Mouse (Mus musculus): ENCODE measurements at regions not wholly inside any gene's neighbourhood (a gene's known extent, or its start where the extent isn't known, plus 50 kb on each side); places are given as distances from the start of the nearest gene placed in this dataset.
A peak's percentile ranks its signal among the peaks of the same experiment; 100 is the strongest.

- H3K4me1 ChIP-seq, result 0 out of 2 replicates have a peak, but pooled peaks cover 4% of the 10 kb centered on the region
- no peak overlapping the region for H3K27ac ChIP-seq (replicated peaks)
- H3K36me3 ChIP-seq, result no peaks in the 10 kb centered on the region
- no peaks in the 10 kb centered on the region for H3K9me3 ChIP-seq (replicated peaks)
- H3K4me2 ChIP-seq, result no peak overlapping the region
- no peak overlapping the region for H3K9ac ChIP-seq (replicated peaks)
- no peak overlapping the region for H3K4me3 ChIP-seq (replicated peaks)
- no peak for ATAC-seq (ENCODE audit: low FRiP score)
- 0 out of 2 replicates have a peak, but pooled peaks cover 3% of the 10 kb centered on the region for H3K27me3 ChIP-seq (replicated peaks)
- 72% methylated on average over 2 of the region's 2 CpGs for WGBS
Measured at GRCm38 (mm10) chr2:117432923-117433322, 90.1 kb upstream of the Rasgrp1 start.

GRCm38 (mm10) chr2:117433482-117433881, 90.7 kb upstream of the Rasgrp1 start:
- H3K27ac ChIP-seq (replicated peaks), result no peak overlapping the region
- H3K4me2 ChIP-seq, result no peak overlapping the region
- ATAC-seq (ENCODE audit: low FRiP score), result no peak
- H3K36me3 ChIP-seq, result no peaks in the 10 kb centered on the region
- WGBS, result 86% methylated on average over 2 of the region's 2 CpGs
- H3K4me1 ChIP-seq, result 0 out of 2 replicates have a peak, but pooled peaks cover 4% of the 10 kb centered on the region
- no peak overlapping the region for H3K9ac ChIP-seq (replicated peaks)
- 0 out of 2 replicates have a peak, but pooled peaks cover 3% of the 10 kb centered on the region for H3K27me3 ChIP-seq (replicated peaks)
- no peaks in the 10 kb centered on the region for H3K9me3 ChIP-seq (replicated peaks)
- H3K4me3 ChIP-seq (replicated peaks), result no peak overlapping the region

- ATAC-seq (ENCODE audit: low FRiP score), result no peak
- H3K4me2 ChIP-seq, result no peak overlapping the region
- H3K36me3 ChIP-seq, result no peaks in the 10 kb centered on the region
- 89% methylated on average over 12 of the region's 12 CpGs for WGBS
- H3K27me3 ChIP-seq (replicated peaks), result no peaks in the 10 kb centered on the region
- no peak overlapping the region for H3K9ac ChIP-seq (replicated peaks)
- H3K27ac ChIP-seq (replicated peaks), result no peak overlapping the region
- H3K4me1 ChIP-seq, result peaks cover 5% of the 10 kb centered on the region; the same call in 1 of the 2 replicates
- H3K9me3 ChIP-seq (replicated peaks), result no peaks in the 10 kb centered on the region
- no peak overlapping the region for H3K4me3 ChIP-seq (replicated peaks)
Measured at GRCm38 (mm10) chr2:117438079-117438478, 95.3 kb upstream of the Rasgrp1 start.

GRCm38 (mm10) chr2:117438586-117439371, 96.0 kb upstream of the Rasgrp1 start:
- peaks cover 5% of the 10 kb centered on the region; the same call in 1 of the 2 replicates for H3K4me1 ChIP-seq
- no peak overlapping the region for H3K27ac ChIP-seq (replicated peaks)
- no peaks in the 10 kb centered on the region for H3K27me3 ChIP-seq (replicated peaks)
- H3K9me3 ChIP-seq (replicated peaks), result no peaks in the 10 kb centered on the region
- no peak overlapping the region for H3K9ac ChIP-seq (replicated peaks)
- ATAC-seq (ENCODE audit: low FRiP score), result peak; percentile 92
- 67% methylated on average over 8 of the region's 8 CpGs for WGBS
- H3K4me2 ChIP-seq, result no peak overlapping the region
- no peaks in the 10 kb centered on the region for H3K36me3 ChIP-seq
- H3K4me3 ChIP-seq (replicated peaks), result no peak overlapping the region

- H3K4me3 ChIP-seq (replicated peaks), result no peak overlapping the region
- H3K4me1 ChIP-seq, result peaks cover 5% of the 10 kb centered on the region; the same call in 1 of the 2 replicates
- H3K9me3 ChIP-seq (replicated peaks), result no peaks in the 10 kb centered on the region
- H3K36me3 ChIP-seq, result no peaks in the 10 kb centered on the region
- peak; percentile 66 for ATAC-seq (ENCODE audit: low FRiP score)
- WGBS, result 45% methylated on average over 12 of the region's 12 CpGs
- no peaks in the 10 kb centered on the region for H3K27me3 ChIP-seq (replicated peaks)
- no peak overlapping the region for H3K27ac ChIP-seq (replicated peaks)
- H3K4me2 ChIP-seq, result peak overlapping the region; percentile 1; the same call in 1 of the 2 replicates
- no peak overlapping the region for H3K9ac ChIP-seq (replicated peaks)
Measured at GRCm38 (mm10) chr2:117439372-117440183, 96.8 kb upstream of the Rasgrp1 start.

- Histone ChIP-seq H3K27me3 (replicated peaks) (no peaks in the 10 kb centered on the region), H3K9me3 (replicated peaks) (no peaks in the 10 kb centered on the region), H3K4me1 (peaks cover 5% of the 10 kb centered on the region; the same call in 1 of the 2 replicates), H3K4me2 (no peak overlapping the region), H3K36me3 (no peaks in the 10 kb centered on the region), H3K27ac (replicated peaks) (no peak overlapping the region), H3K9ac (replicated peaks) (no peak overlapping the region), H3K4me3 (replicated peaks) (no peak overlapping the region)
- WGBS, result 84% methylated on average over 7 of the region's 7 CpGs
- no peak for ATAC-seq (ENCODE audit: low FRiP score)
Measured at GRCm38 (mm10) chr2:117440801-117441281, 98.0 kb upstream of the Rasgrp1 start.

GRCm38 (mm10) chr2:117442862-117443261, 100.1 kb upstream of the Rasgrp1 start:
- Histone ChIP-seq H3K27me3 (replicated peaks) (no peaks in the 10 kb centered on the region; the same call in 1 of the 2 replicates), H3K9me3 (replicated peaks) (no peaks in the 10 kb centered on the region), H3K4me2 (no peak overlapping the region), H3K9ac (replicated peaks) (no peak overlapping the region), H3K4me1 (peaks cover 5% of the 10 kb centered on the region; the same call in 1 of the 2 replicates), H3K36me3 (no peaks in the 10 kb centered on the region), H3K27ac (replicated peaks) (no peak overlapping the region), H3K4me3 (replicated peaks) (no peak overlapping the region)
- WGBS, result 84% methylated on average over 4 of the region's 4 CpGs
- no peak for ATAC-seq (ENCODE audit: low FRiP score)

- no peaks in the 10 kb centered on the region; the same call in 1 of the 2 replicates for H3K27me3 ChIP-seq (replicated peaks)
- H3K4me2 ChIP-seq, result no peak overlapping the region
- H3K27ac ChIP-seq (replicated peaks), result no peak overlapping the region
- H3K4me1 ChIP-seq, result peaks cover 2% of the 10 kb centered on the region; the same call in 1 of the 2 replicates
- H3K9me3 ChIP-seq (replicated peaks), result no peaks in the 10 kb centered on the region
- no peaks in the 10 kb centered on the region for H3K36me3 ChIP-seq
- no peak overlapping the region for H3K4me3 ChIP-seq (replicated peaks)
- 28% methylated on average over 5 of the region's 5 CpGs for WGBS
- H3K9ac ChIP-seq (replicated peaks), result no peak overlapping the region
- ATAC-seq (ENCODE audit: low FRiP score), result no peak
Measured at GRCm38 (mm10) chr2:117444671-117445070, 101.9 kb upstream of the Rasgrp1 start.

- H3K4me1 ChIP-seq, result no peaks in the 10 kb centered on the region
- H3K36me3 ChIP-seq, result no peaks in the 10 kb centered on the region
- 91% methylated on average over 4 of the region's 4 CpGs for WGBS
Measured at GRCm38 (mm10) chr2:117446876-117447275, 104.1 kb upstream of the Rasgrp1 start.

GRCm38 (mm10) chr2:117450172-117450865, 107.5 kb upstream of the Rasgrp1 start:
- no peak overlapping the region for H3K4me2 ChIP-seq
- H3K27ac ChIP-seq (replicated peaks), result no peak overlapping the region
- H3K9me3 ChIP-seq (replicated peaks), result no peaks in the 10 kb centered on the region
- H3K36me3 ChIP-seq, result no peaks in the 10 kb centered on the region
- H3K4me1 ChIP-seq, result no peaks in the 10 kb centered on the region
- no peaks in the 10 kb centered on the region; the same call in 1 of the 2 replicates for H3K27me3 ChIP-seq (replicated peaks)
- peak; percentile 70; the same call in 1 of the 2 replicates for ATAC-seq (ENCODE audit: low FRiP score)
- H3K4me3 ChIP-seq (replicated peaks), result no peak overlapping the region
- no peak overlapping the region for H3K9ac ChIP-seq (replicated peaks)
- 58% methylated on average over 7 of the region's 7 CpGs for WGBS

More at GRCm38 (mm10) chr2:117446876-117447275, 104.1 kb upstream of the Rasgrp1 start:
- Histone ChIP-seq H3K27ac (replicated peaks) (no peak overlapping the region), H3K4me2 (no peak overlapping the region), H3K27me3 (replicated peaks) (no peaks in the 10 kb centered on the region; the same call in 1 of the 2 replicates), H3K9me3 (replicated peaks) (no peaks in the 10 kb centered on the region), H3K4me3 (replicated peaks) (no peak overlapping the region), H3K9ac (replicated peaks) (no peak overlapping the region)
- ATAC-seq (ENCODE audit: low FRiP score), result no peak

GRCm38 (mm10) chr2:117451818-117452217, 109.0 kb upstream of the Rasgrp1 start:
- no peaks in the 10 kb centered on the region for H3K4me1 ChIP-seq
- WGBS, result 85% methylated on average over 5 of the region's 5 CpGs
- H3K36me3 ChIP-seq, result no peaks in the 10 kb centered on the region
- H3K4me2 ChIP-seq, result no peak overlapping the region
- H3K27me3 ChIP-seq (replicated peaks), result no peaks in the 10 kb centered on the region; the same call in 1 of the 2 replicates
- no peaks in the 10 kb centered on the region for H3K9me3 ChIP-seq (replicated peaks)
- no peak overlapping the region for H3K9ac ChIP-seq (replicated peaks)
- H3K27ac ChIP-seq (replicated peaks), result no peak overlapping the region
- H3K4me3 ChIP-seq (replicated peaks), result no peak overlapping the region
- ATAC-seq (ENCODE audit: low FRiP score), result no peak
